Mouse (Mus musculus) midbrain, embryonic 15.5 days (tissue): Measurements from ENCODE around the gene Gm9887. TPM values are rescaled to one million over a fixed set of nuclear protein-coding genes. Genes with fewer than 3 reads are reported as not detected.

Source experiments
- ATAC-seq: fragments of 200-750 bp; cut with Nextera tagmentation; replicated peaks from 2 replicates; pipeline ENCODE4 v1.8.0; 2017; ENCODE audit warnings: moderate TSS enrichment
- H3K27ac ChIP-seq: fragments of 300-500 bp; sonication (generic); 2 replicates; pipeline ENCODE4 v1.5.1; 2015; ENCODE audit warnings: mild to moderate bottlenecking, inconsistent platforms
- H3K27me3 ChIP-seq: fragments of 300-500 bp; sonication (generic); replicated peaks from 2 replicates; pipeline ENCODE4 v1.6.1; 2015; ENCODE audit warnings: inconsistent platforms
- H3K36me3 ChIP-seq: fragments of 300-500 bp; sonication (generic); replicated peaks from 2 replicates; pipeline ENCODE4 v1.6.1; 2015; ENCODE audit warnings: inconsistent platforms
- H3K4me1 ChIP-seq: fragments of 300-500 bp; sonication (generic); 2 replicates; pipeline ENCODE4 v1.6.1; 2015; ENCODE audit warnings: inconsistent platforms
- H3K4me2 ChIP-seq: fragments of 300-500 bp; sonication (generic); 2 replicates; pipeline ENCODE4 v1.6.1; 2015; ENCODE audit warnings: inconsistent platforms, mild to moderate bottlenecking, moderate library complexity
- H3K4me3 ChIP-seq: fragments of 300-500 bp; sonication (generic); 2 replicates; pipeline ENCODE4 v1.5.1; 2015; ENCODE audit warnings: mild to moderate bottlenecking, inconsistent platforms
- H3K9ac ChIP-seq: fragments of 300-500 bp; sonication (generic); 2 replicates; pipeline ENCODE4 v1.6.1; 2015; ENCODE audit warnings: mild to moderate bottlenecking, inconsistent platforms
- H3K9me3 ChIP-seq: fragments of 300-500 bp; sonication (generic); 2 replicates; pipeline ENCODE4 v1.6.1; 2016; ENCODE audit warnings: inconsistent platforms
- WGBS: fragments of 180-500 bp; shearing (Covaris S2); methylation state at CpG from one replicate; pipeline ENCODE4 v1.1.7; 2015; ENCODE audit warnings: mixed read lengths; 5-methylcytosine and 5-hydroxymethylcytosine counted together
- microRNA-seq: library from miRNA; unstranded; fragments of <30 nt; microRNA quantifications from one replicate; pipeline ENCODE4, GENCODE M21; 2016
- polyA plus RNA-seq: library from polyadenylated mRNA; unstranded; fragments of >200 nt; fragmentation: Nextera tagmentation; extraction: Ambion mirVana; gene quantifications from 2 replicates; pipeline ENCODE4 v1.2.1, GENCODE M21; 2015

The Gm9887 gene
- polyA plus RNA-seq, 1 experiment from 2014 or later = 1.0 TPM

DNA sequence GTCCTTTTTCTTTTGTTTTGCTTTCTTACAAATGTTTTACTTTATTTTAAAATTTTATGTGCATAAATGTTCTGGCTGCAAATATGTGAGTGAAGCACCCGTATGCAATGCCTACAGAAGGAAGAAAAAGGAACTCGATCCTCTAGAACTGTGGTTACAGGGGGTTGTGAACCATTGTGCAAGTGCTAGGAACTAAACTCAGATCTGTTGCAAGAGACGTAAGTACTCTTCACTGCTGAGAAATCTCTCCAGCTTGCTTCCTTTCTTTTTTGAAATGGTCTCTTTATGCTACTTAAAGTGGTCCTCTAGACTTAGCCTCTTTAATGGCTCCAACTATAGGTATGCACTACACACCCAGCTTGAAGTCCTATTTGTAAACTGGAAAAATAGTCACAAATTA is 41.1 kb downstream of the Gm9887 start:
- Histone ChIP-seq H3K4me2 (no peak overlapping the region), H3K27me3 (no peaks in the 10 kb centered on the region), H3K36me3 (peaks cover 17% of the 10 kb centered on the region), H3K27ac (no peak overlapping the region), H3K9me3 (no peaks in the 10 kb centered on the region), H3K9ac (no peak overlapping the region), H3K4me1 (no peaks in the 10 kb centered on the region), H3K4me3 (no peak overlapping the region)
- ATAC-seq = no peak
- WGBS = 89% methylated on average over 3 of the region's 3 CpGs

Small RNA genes within 50 kb of the gene (microRNA-seq; reads per million reads assigned to microRNA genes)
- gene Gm47299 (not detected), gene Gm47305 (not detected)

Other genes starting within 250 kb of the Gm9887 start
- 1,021 and 1,031 TPM in 2 replicates for gene Rps29, start 213.3 kb downstream of the Gm9887 start, polyA plus RNA-seq
- 2.7 and 3.3 TPM in 2 replicates for gene Lrr1, start 203.6 kb downstream of the Gm9887 start, polyA plus RNA-seq
- gene Rpl36al, start 188.4 kb downstream of the Gm9887 start, polyA plus RNA-seq = 274 and 297 TPM in 2 replicates
- 38.5 and 39.4 TPM in 2 replicates for gene Mgat2, start 188.3 kb downstream of the Gm9887 start, polyA plus RNA-seq
- gene Gm49383, start 175.4 kb downstream of the Gm9887 start, polyA plus RNA-seq = 12.7 and 14.6 TPM in 2 replicates
- gene Dnaaf2, start 174.0 kb downstream of the Gm9887 start, polyA plus RNA-seq = 8.2 and 8.5 TPM in 2 replicates
- gene Gm49384, start 168.2 kb downstream of the Gm9887 start, polyA plus RNA-seq = 9.0 and 12.4 TPM in 2 replicates
- 3.4 and 4.5 TPM in 2 replicates for gene Pole2, start 144.3 kb downstream of the Gm9887 start, polyA plus RNA-seq
- 14.6 and 16.0 TPM in 2 replicates for gene Klhdc1, start 131.3 kb downstream of the Gm9887 start, polyA plus RNA-seq
- 302 and 305 TPM in 2 replicates for gene Klhdc2, start 75.8 kb downstream of the Gm9887 start, polyA plus RNA-seq
- 87.0 and 93.6 TPM in 2 replicates for gene Nemf, start 15.3 kb downstream of the Gm9887 start, polyA plus RNA-seq
- 25.9 and 27.3 TPM in 2 replicates for gene Arf6, start 308 bp downstream of the Gm9887 start, polyA plus RNA-seq
- gene Vcpkmt, start 210.6 kb upstream of the Gm9887 start, polyA plus RNA-seq = 27.2 and 28.4 TPM in 2 replicates